In genomic region chr19:45676723-45677269, GRCm38 (mm10) we compare ENCODE assay signal across 8 mouse cellular contexts. TPM values are rescaled to one million over a fixed set of nuclear protein-coding genes. Genes with fewer than 3 reads are reported as not detected.
DNase-seq lines count a peak whose midpoint lies in the region; ATAC-seq and TF ChIP-seq lines count a peak whose summit lies in the region.

No protein-coding gene starts in this region.

- H3K36me3 ChIP-seq in liver, embryonic 13.5 days = no peaks in the 10 kb centered on the region

- H3K27me3 ChIP-seq in liver, embryonic 13.5 days = peaks cover 35% of the 10 kb centered on the region

- no peak for TF ChIP-seq CTCF in gastrocnemius, adult 2 months (IDR thresholded peaks at IDR 0.05)

- DNase-seq in gastrocnemius, adult 2 months = no peak
- no peak for DNase-seq in gastrocnemius, postnatal 36 days
- peak; percentile 26 for DNase-seq in thymus, postnatal 25 days
- no peak for DNase-seq in thymus, adult 18-20 months
- DNase-seq in liver, embryonic 13.5 days = no peak
- DNase-seq in spleen, postnatal 36 days (ENCODE audit: low spot score in 2 of 2) = no peak
- no peak for DNase-seq in layer of hippocampus, postnatal 10 days (ENCODE audit: low spot score in 2 of 2)
- DNase-seq in cerebellum, postnatal 25 days = no peak

- peak overlapping the region; percentile 71 for H3K9ac ChIP-seq in liver, embryonic 13.5 days

- no peaks in the 10 kb centered on the region for H3K9me3 ChIP-seq in liver, embryonic 13.5 days (replicated peaks)

- peak overlapping the region; percentile 71 for H3K4me3 ChIP-seq in gastrocnemius, adult 2 months
- peak overlapping the region; percentile 61 for H3K4me3 ChIP-seq in liver, embryonic 13.5 days (replicated peaks)

- 14% methylated on average over 16 of the region's 16 CpGs for WGBS in liver, embryonic 13.5 days (ENCODE audit: insufficient replicate concordance)

- H3K4me2 ChIP-seq in liver, embryonic 13.5 days = peak overlapping the region; percentile 89

- H3K27ac ChIP-seq in gastrocnemius, adult 2 months = no peak overlapping the region
- no peak overlapping the region for H3K27ac ChIP-seq in liver, embryonic 13.5 days

- ATAC-seq in liver, embryonic 13.5 days (ENCODE audit: low read depth) = 0 out of 2 replicates have a peak, but pooled peaks have one; percentile 38

- peaks cover 31% of the 10 kb centered on the region for H3K4me1 ChIP-seq in liver, embryonic 13.5 days (replicated peaks)

- intact Hi-C loops in gastrocnemius, adult 2 months (cut with DNase I) = no loop called here
- intact Hi-C loops in gastrocnemius, postnatal 36 days (cut with DNase I) = no loop called here

RNA-seq across cellular contexts. Expression of gene Fbxw4, which starts 16.7 kb away (rescaled TPM):
- total RNA-seq in gastrocnemius, adult 2 months (2021) = 10 to 100 TPM; 29.0 to 30.8 TPM
- total RNA-seq in gastrocnemius, postnatal 36 days (2021) = 10 to 100 TPM; 22.5 to 22.6 TPM
- 1.9 and 2.3 TPM in 2 replicates for polyA plus RNA-seq in liver, embryonic 13.5 days (2015; fragmentation: Nextera tagmentation; extraction: Ambion mirVana)
- 10 to 100 TPM; 29.7 to 30.3 TPM for total RNA-seq in layer of hippocampus, postnatal 10 days (2021)
